Mouse (Mus musculus) urinary bladder, adult 2 months (tissue): ENCODE measurements around the gene Vmn2r9. TPM values are rescaled to one million over a fixed set of nuclear protein-coding genes. Genes with fewer than 3 reads are reported as not detected.
"Not testable (repeated sequence)": the region's sequence is repeated elsewhere in the genome, so short reads cannot be mapped to it uniquely, and the experiment has no call there.

Experiments
- DNase-seq: peaks from one replicate; pipeline ENCODE4 v3.0.0; 2022; ENCODE audit warnings: low spot score
- polyA plus RNA-seq: library from polyadenylated mRNA; depleted of rRNA; stranded (reverse); fragments of >200 nt; gene quantifications from 2 replicates; pipeline ENCODE4 v1.2.3, GENCODE M21; 2012; rRNA removed

Gene Vmn2r9
- polyA plus RNA-seq = not detected in 2 replicates

DNA sequence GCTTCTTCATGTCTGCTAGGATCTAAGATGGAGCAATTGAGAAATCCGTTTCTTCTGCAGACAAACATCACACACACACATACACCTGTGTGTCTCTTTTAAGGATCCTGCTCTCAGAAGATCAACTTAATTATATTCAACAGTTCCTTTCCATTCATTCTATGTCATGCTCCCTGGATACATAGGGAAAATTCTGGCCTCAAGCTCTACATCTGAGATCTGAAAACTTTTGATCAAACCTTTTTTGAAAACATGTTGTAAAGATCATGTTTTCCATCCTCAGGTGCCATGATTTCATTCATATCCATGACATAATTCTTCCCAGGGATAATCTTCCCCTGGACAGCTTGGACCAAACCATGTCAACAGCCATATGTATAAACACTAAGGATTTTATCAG lies at the start of gene Vmn2r9:
Gene Vmn2r9 (minus strand): TSS at position 101 of the 400 bp plus-strand sequence.
- DNase-seq = not testable (repeated sequence)

DNA sequence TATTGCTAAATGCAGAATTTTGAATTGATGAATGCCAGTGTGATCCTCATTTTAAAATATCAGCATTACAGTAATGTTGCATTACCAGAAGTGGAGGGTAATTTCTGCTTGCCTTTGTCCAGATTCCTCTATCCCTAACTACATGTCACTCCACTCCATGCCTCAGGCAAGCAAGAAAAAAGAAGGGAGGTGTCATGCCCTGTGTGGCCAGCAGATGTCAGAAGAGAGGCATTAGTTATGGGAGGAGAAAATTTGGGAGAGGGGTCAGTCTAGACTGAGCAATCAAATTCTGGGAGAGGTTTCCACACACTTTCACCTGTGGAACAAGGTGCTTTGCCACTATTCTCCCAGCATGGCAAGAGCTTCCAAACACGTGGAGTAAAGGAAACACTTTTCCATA lies 14.3 kb upstream of the Vmn2r9 start:
- not testable (repeated sequence) for DNase-seq

DNA sequence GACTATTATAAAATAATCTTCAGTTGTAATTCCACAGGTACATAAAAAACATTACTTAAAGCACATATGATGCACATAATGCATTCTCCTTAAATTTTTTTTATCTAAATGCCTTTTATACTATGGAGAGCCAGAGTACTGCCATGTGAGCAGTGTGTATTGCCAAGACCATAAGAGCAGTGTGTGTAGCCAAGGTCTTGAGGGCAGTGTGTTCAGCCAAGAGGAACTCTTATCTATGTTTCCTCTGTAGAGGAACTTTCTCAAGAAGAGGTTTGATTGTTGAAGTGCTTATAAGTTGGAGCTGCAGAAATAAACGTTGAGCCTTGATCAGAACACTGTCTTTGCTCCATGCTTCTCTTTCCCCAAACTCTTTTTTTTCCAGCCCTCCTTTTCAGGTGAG lies 2.9 kb downstream of the Vmn2r9 start:
- DNase-seq = no peak

DNA sequence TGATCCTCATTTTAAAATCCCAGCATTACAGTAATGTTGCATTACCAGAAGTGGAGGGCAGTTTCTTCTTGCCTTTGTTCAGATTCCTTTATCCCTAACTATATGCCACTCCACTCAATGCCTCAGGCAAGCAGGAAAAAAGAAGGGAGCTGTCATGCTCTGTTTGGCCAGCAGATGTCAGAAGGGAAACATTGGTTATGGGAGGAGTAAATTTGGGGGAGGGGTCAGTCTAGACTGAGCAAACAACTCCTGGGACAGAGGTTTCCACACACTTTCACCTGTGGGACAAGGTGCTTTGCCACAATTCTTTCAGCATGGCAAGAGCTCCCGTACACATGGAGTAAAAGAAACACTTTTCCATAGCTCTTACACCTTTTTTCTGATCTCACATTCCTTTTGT lies 16.2 kb downstream of the Vmn2r9 start:
- no peak for DNase-seq

DNA sequence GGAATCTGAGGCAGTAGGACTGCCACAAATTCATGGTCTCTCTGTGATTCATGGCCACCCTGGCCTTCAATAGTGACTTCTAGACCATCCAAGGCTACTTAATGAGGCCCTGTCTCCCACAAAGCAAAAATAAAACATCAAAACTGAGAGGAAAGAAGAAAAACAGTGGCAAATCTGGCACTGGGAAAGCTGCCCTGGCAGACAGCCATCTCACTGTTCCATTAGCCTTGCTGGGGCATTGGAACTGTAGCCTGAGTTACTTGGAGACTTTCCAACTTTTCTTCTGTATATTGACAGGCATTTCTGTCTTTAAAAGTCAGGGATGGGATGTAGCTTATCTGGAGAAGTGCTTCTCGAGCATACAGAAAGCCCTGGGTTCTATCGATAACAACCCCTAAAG lies 29.1 kb downstream of the Vmn2r9 start:
- DNase-seq = no peak

DNA sequence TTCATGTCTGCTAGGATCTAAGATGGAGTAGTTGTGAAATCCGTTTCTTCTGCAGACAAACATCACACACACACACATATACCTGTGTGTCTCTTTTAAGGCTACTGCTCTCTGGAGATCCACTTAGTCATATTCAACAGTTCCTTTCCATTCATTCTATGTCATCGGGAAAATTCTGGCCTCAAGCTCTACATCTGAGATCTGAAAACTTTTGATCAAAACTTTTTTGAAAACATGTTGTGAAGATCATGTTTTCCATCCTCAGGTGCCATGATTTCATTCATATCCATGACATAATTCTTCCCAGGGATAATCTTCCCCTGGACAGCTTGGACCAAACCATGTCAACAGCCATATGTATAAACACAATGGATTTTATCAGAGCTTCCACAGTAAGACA lies 43.7 kb downstream of the Vmn2r9 start, which contains the start of gene Vmn2r8:
Gene Vmn2r8 (minus strand): TSS at position 101 of the 400 bp plus-strand sequence.
- not testable (repeated sequence) for DNase-seq

DNA sequence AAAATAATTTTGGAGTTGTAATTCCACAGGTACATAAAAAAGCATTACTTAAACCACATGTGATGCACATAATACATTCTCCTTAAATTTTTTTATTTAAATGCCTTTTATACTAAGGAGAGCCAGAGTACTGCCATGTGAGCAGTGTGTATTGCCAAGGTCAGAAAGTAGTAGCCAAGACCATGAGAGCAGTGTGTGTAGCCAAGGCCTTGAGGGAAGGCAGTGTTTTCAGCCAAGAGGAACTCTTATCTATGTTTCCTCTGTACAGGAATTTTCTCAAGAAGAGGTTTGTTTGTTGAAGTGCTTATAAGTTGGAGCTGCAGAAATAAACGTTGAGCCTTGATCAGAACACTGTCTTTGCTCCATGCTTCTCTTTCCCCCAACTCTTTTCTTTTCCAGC lies 48.8 kb downstream of the Vmn2r9 start:
- no peak for DNase-seq

DNA sequence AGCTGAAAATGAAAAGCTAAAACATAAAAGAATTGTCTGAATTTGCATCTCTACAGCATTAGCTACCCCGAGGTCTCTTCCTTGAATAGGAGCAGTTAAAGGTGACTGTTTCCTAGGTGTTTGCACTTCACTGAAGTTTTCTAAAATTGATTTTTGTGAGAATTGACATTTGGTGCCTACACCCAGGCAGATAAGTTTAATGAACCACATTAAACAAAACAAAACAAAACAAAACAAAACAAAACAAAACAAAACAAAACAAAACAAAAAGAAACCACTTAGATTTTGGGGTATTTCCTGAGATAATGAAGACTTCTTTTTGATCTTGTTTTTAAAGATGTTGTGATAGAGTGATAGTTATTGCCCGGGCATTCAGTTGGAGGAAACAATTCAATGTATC lies 57.1 kb downstream of the Vmn2r9 start, which contains the start of gene Tmed11:
Gene Tmed11 (minus strand): TSS at position 101 of the 400 bp plus-strand sequence.
- not testable (repeated sequence) for DNase-seq

DNA sequence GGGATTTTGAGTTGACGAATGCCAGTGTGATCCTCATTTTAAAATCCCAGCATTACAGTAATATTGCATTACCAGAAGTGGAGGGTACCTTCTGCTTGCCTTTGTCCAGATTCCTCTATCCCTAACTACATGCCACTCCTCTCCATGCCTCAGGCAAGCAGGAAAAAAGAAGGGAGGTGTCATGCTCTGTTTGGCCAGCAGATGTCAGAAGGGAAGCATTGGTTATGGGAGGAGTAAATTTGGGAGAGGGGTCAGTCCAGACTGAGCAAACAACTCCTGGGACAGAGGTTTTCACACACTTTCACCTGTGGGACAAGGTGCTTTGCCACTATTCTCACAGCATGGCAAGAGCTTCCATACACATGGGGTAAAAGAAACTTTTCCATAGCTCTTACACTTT lies 62.0 kb downstream of the Vmn2r9 start:
- not testable (repeated sequence) for DNase-seq

Other genes starting within 250 kb of the Vmn2r9 start
- gene Gak, start 222.8 kb downstream of the Vmn2r9 start, polyA plus RNA-seq = 61.6 and 66.0 TPM in 2 replicates
- 36.8 and 37.3 TPM in 2 replicates for gene Tmem175, start 222.8 kb downstream of the Vmn2r9 start, polyA plus RNA-seq
- gene Idua, start 192.3 kb downstream of the Vmn2r9 start, polyA plus RNA-seq = 24.1 and 27.1 TPM in 2 replicates
- 20.2 and 21.5 TPM in 2 replicates for gene Dgkq, start 182.9 kb downstream of the Vmn2r9 start, polyA plus RNA-seq
- gene Slc26a1, start 177.0 kb downstream of the Vmn2r9 start, polyA plus RNA-seq = 0.04 and 0.07 TPM in 2 replicates
- gene Fgfrl1, start 160.2 kb downstream of the Vmn2r9 start, polyA plus RNA-seq = 69.0 and 72.7 TPM in 2 replicates
- 3.2 and 3.8 TPM in 2 replicates for gene Rnf212, start 77.6 kb downstream of the Vmn2r9 start, polyA plus RNA-seq
- gene Tmed11, start 57.2 kb downstream of the Vmn2r9 start, polyA plus RNA-seq = not detected in 2 replicates
- gene Vmn2r8, start 43.8 kb downstream of the Vmn2r9 start, polyA plus RNA-seq = not detected in 2 replicates
- gene Vmn2r10, start 153.9 kb upstream of the Vmn2r9 start, polyA plus RNA-seq = not detected in 2 replicates
- gene Vmn2r11, start 207.0 kb upstream of the Vmn2r9 start, polyA plus RNA-seq = not detected in 2 replicates
- not detected in 2 replicates for gene Vmn2r12, start 245.3 kb upstream of the Vmn2r9 start, polyA plus RNA-seq